Mouse (Mus musculus): ENCODE results near the gene Fam71d. TPM values are rescaled to one million over a fixed set of nuclear protein-coding genes. Genes with fewer than 3 reads are reported as not detected.

Fam71d gene
- not detected in 2 replicates for polyA plus RNA-seq (2016; fragmentation: Nextera tagmentation; extraction: Ambion mirVana)

GRCm38 (mm10) chr12:78691325-78691724 lies at the start of gene Fam71d:
Fam71d (plus strand) TSS chr12:78691535.
- no peak within 1 kb of the TSS for H3K27ac ChIP-seq
- 79% methylated on average over 1 of the region's 1 CpGs for WGBS
- H3K27me3 ChIP-seq = no peaks in the 10 kb centered on the region
- no peak within 1 kb of the TSS for H3K4me2 ChIP-seq
- H3K4me3 ChIP-seq (replicated peaks) = no peak within 1 kb of the TSS
- ATAC-seq (ENCODE audit: insufficient number of reproducible peaks, insufficient read depth, low FRiP score, low TSS enrichment, low read depth) = no peak
- no peak within 1 kb of the TSS for H3K9ac ChIP-seq (replicated peaks)
- no peaks in the 10 kb centered on the region for H3K36me3 ChIP-seq
- no peaks in the 10 kb centered on the region for H3K4me1 ChIP-seq (replicated peaks)
- H3K9me3 ChIP-seq = no peaks in the 10 kb centered on the region

GRCm38 (mm10) chr12:78643691-78644090 lies 47.6 kb upstream of the Fam71d start:
- Histone ChIP-seq H3K27me3 (no peaks in the 10 kb centered on the region), H3K36me3 (no peaks in the 10 kb centered on the region), H3K4me3 (replicated peaks) (no peak overlapping the region), H3K9me3 (no peaks in the 10 kb centered on the region), H3K4me1 (replicated peaks) (no peaks in the 10 kb centered on the region), H3K4me2 (no peak overlapping the region), H3K27ac (no peak overlapping the region), H3K9ac (replicated peaks) (no peak overlapping the region)
- WGBS = 69% methylated on average over 2 of the region's 2 CpGs
- no peak for ATAC-seq (ENCODE audit: insufficient number of reproducible peaks, insufficient read depth, low FRiP score, low TSS enrichment, low read depth)

GRCm38 (mm10) chr12:78645282-78645681 lies 46.1 kb upstream of the Fam71d start:
- no peaks in the 10 kb centered on the region for H3K27me3 ChIP-seq
- H3K36me3 ChIP-seq = no peaks in the 10 kb centered on the region
- no peaks in the 10 kb centered on the region for H3K4me1 ChIP-seq (replicated peaks)
- no peak overlapping the region for H3K4me2 ChIP-seq
- no peak overlapping the region for H3K4me3 ChIP-seq (replicated peaks)
- H3K27ac ChIP-seq = no peak overlapping the region
- WGBS = 90% methylated on average over 1 of the region's 1 CpGs
- H3K9ac ChIP-seq (replicated peaks) = no peak overlapping the region
- H3K9me3 ChIP-seq = no peaks in the 10 kb centered on the region
- no peak for ATAC-seq (ENCODE audit: insufficient number of reproducible peaks, insufficient read depth, low FRiP score, low TSS enrichment, low read depth)

- H3K27ac ChIP-seq = no peak overlapping the region
- no peak overlapping the region for H3K4me3 ChIP-seq (replicated peaks)
- H3K27me3 ChIP-seq = no peaks in the 10 kb centered on the region
- H3K4me2 ChIP-seq = no peak overlapping the region
- H3K36me3 ChIP-seq = no peaks in the 10 kb centered on the region
- no peaks in the 10 kb centered on the region for H3K9me3 ChIP-seq
- WGBS = 53% methylated on average over 2 of the region's 2 CpGs
- no peak for ATAC-seq (ENCODE audit: insufficient number of reproducible peaks, insufficient read depth, low FRiP score, low TSS enrichment, low read depth)
- H3K9ac ChIP-seq (replicated peaks) = no peak overlapping the region
- no peaks in the 10 kb centered on the region for H3K4me1 ChIP-seq (replicated peaks)
Measured at GRCm38 (mm10) chr12:78659718-78660304, 31.5 kb upstream of the Fam71d start.

- WGBS = 86% methylated on average over 5 of the region's 5 CpGs
Measured at GRCm38 (mm10) chr12:78678101-78678806, 13.1 kb upstream of the Fam71d start.

GRCm38 (mm10) chr12:78678807-78679189 lies 12.5 kb upstream of the Fam71d start:
- no peak for ATAC-seq (ENCODE audit: insufficient number of reproducible peaks, insufficient read depth, low FRiP score, low TSS enrichment, low read depth)
- Histone ChIP-seq H3K27me3 (no peaks in the 10 kb centered on the region), H3K4me3 (replicated peaks) (no peak overlapping the region), H3K27ac (no peak overlapping the region), H3K4me1 (replicated peaks) (no peaks in the 10 kb centered on the region), H3K4me2 (no peak overlapping the region), H3K9me3 (no peaks in the 10 kb centered on the region), H3K9ac (replicated peaks) (no peak overlapping the region), H3K36me3 (no peaks in the 10 kb centered on the region)
- 83% methylated on average over 2 of the region's 2 CpGs for WGBS

More at GRCm38 (mm10) chr12:78678101-78678806, 13.1 kb upstream of the Fam71d start:
- H3K27me3 ChIP-seq = no peaks in the 10 kb centered on the region
- H3K27ac ChIP-seq = no peak overlapping the region
- no peak overlapping the region for H3K4me2 ChIP-seq
- no peaks in the 10 kb centered on the region for H3K9me3 ChIP-seq
- H3K36me3 ChIP-seq = no peaks in the 10 kb centered on the region
- no peak overlapping the region for H3K4me3 ChIP-seq (replicated peaks)
- H3K4me1 ChIP-seq (replicated peaks) = no peaks in the 10 kb centered on the region
- H3K9ac ChIP-seq (replicated peaks) = no peak overlapping the region
- no peak for ATAC-seq (ENCODE audit: insufficient number of reproducible peaks, insufficient read depth, low FRiP score, low TSS enrichment, low read depth)

GRCm38 (mm10) chr12:78681048-78681447 lies 10.3 kb upstream of the Fam71d start:
- Histone ChIP-seq H3K4me3 (replicated peaks) (no peak overlapping the region), H3K27ac (no peak overlapping the region), H3K4me2 (no peak overlapping the region), H3K36me3 (no peaks in the 10 kb centered on the region), H3K9ac (replicated peaks) (no peak overlapping the region), H3K9me3 (no peaks in the 10 kb centered on the region), H3K4me1 (replicated peaks) (no peaks in the 10 kb centered on the region; the same call in 1 of the 2 replicates), H3K27me3 (no peaks in the 10 kb centered on the region)
- 83% methylated on average over 2 of the region's 2 CpGs for WGBS
- ATAC-seq (ENCODE audit: insufficient number of reproducible peaks, insufficient read depth, low FRiP score, low TSS enrichment, low read depth) = no peak

GRCm38 (mm10) chr12:78682279-78682678 lies 9.1 kb upstream of the Fam71d start:
- 86% methylated on average over 4 of the region's 4 CpGs for WGBS
- H3K4me2 ChIP-seq = no peak overlapping the region
- no peaks in the 10 kb centered on the region for H3K9me3 ChIP-seq
- H3K27ac ChIP-seq = no peak overlapping the region
- H3K9ac ChIP-seq (replicated peaks) = no peak overlapping the region
- H3K27me3 ChIP-seq = no peaks in the 10 kb centered on the region
- no peaks in the 10 kb centered on the region; the same call in 1 of the 2 replicates for H3K4me1 ChIP-seq (replicated peaks)
- H3K36me3 ChIP-seq = no peaks in the 10 kb centered on the region
- no peak for ATAC-seq (ENCODE audit: insufficient number of reproducible peaks, insufficient read depth, low FRiP score, low TSS enrichment, low read depth)
- no peak overlapping the region for H3K4me3 ChIP-seq (replicated peaks)

- Histone ChIP-seq H3K9ac (replicated peaks) (no peak overlapping the region), H3K4me2 (no peak overlapping the region), H3K9me3 (no peaks in the 10 kb centered on the region), H3K4me1 (replicated peaks) (no peaks in the 10 kb centered on the region; the same call in 1 of the 2 replicates), H3K27ac (no peak overlapping the region), H3K36me3 (no peaks in the 10 kb centered on the region), H3K4me3 (replicated peaks) (no peak overlapping the region), H3K27me3 (no peaks in the 10 kb centered on the region)
- no peak for ATAC-seq (ENCODE audit: insufficient number of reproducible peaks, insufficient read depth, low FRiP score, low TSS enrichment, low read depth)
- 87% methylated on average over 1 of the region's 1 CpGs for WGBS
Measured at GRCm38 (mm10) chr12:78685669-78686215, 5.6 kb upstream of the Fam71d start.

- 87% methylated on average over 5 of the region's 5 CpGs for WGBS
- Histone ChIP-seq H3K36me3 (no peaks in the 10 kb centered on the region), H3K9ac (replicated peaks) (no peak overlapping the region), H3K27ac (no peak overlapping the region), H3K9me3 (no peaks in the 10 kb centered on the region), H3K4me1 (replicated peaks) (no peaks in the 10 kb centered on the region; the same call in 1 of the 2 replicates), H3K4me2 (no peak overlapping the region), H3K4me3 (replicated peaks) (no peak overlapping the region), H3K27me3 (no peaks in the 10 kb centered on the region)
- no peak for ATAC-seq (ENCODE audit: insufficient number of reproducible peaks, insufficient read depth, low FRiP score, low TSS enrichment, low read depth)
Measured at GRCm38 (mm10) chr12:78688876-78689275, 2.5 kb upstream of the Fam71d start.

GRCm38 (mm10) chr12:78693281-78693680 lies 1.9 kb downstream of the Fam71d start:
- Histone ChIP-seq H3K27me3 (no peaks in the 10 kb centered on the region), H3K4me2 (no peak overlapping the region), H3K4me1 (replicated peaks) (no peaks in the 10 kb centered on the region), H3K9ac (replicated peaks) (no peak overlapping the region), H3K4me3 (replicated peaks) (no peak overlapping the region), H3K9me3 (no peaks in the 10 kb centered on the region), H3K36me3 (no peaks in the 10 kb centered on the region), H3K27ac (no peak overlapping the region)
- 85% methylated on average over 2 of the region's 2 CpGs for whole genome bisulfite sequencing
- no peak for ATAC-seq (ENCODE audit: insufficient number of reproducible peaks, insufficient read depth, low FRiP score, low TSS enrichment, low read depth)
